Mouse (Mus musculus): ENCODE measurements around the gene Fgf10.

Fgf10 gene

DNA sequence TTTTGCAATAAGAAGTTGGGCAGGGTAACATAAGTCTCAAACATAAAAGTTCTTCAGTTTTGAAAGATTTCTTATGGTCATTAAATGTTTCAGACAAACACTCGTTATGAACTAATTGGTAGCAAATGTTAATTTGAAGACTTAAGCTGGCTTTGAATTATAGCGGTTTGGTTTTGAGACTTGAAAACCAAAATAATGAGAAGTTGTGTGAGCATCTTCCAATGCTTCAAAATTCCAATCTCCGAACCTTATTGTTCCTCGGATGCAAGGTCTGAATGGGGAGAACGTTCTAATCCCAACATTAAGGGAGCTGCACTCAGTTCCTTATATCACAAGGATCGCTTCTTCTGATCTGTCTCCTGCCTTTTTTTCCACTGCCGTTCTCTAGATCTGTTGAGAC, at the start of gene Fgf10:
Gene Fgf10, plus strand, starts transcription at position 301 of the 400 bp plus-strand sequence.
- DNase-seq, result no peak

DNA sequence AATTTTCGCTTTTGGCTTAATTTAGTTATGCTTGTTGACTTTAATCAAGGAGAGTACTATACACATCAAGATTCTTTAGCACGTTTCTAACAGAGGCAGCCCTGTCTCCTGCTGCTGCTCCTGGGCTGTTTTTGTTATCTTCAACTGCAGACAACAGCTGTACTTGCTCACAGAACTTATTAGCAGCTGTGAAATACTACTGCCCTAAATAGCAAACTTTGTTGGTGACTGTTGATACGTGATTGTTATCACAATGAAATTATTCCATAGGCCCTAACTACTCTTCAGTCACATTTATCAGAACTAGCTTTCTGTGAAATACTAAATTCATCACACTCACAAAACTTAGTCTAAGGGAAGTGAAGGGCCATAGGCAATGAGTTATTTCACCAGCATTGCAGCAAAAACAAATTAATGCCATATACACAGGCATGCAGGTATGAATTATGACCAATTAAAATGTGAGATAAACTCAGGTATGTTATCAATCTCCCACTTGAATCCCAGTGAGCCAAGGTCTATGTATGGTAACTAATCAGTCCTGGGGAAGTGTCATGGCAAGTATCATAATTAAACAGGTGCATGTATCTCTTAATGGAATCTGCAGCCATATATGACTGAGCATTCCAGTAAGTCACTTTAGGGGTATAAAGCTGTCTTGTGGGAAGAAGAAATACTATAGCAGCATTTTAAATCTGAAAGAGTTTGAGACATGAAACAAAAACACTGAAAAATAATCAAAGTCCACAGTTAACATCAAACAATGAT, 39.7 kb upstream of the Fgf10 start:
- DNase-seq, result no peak

DNA sequence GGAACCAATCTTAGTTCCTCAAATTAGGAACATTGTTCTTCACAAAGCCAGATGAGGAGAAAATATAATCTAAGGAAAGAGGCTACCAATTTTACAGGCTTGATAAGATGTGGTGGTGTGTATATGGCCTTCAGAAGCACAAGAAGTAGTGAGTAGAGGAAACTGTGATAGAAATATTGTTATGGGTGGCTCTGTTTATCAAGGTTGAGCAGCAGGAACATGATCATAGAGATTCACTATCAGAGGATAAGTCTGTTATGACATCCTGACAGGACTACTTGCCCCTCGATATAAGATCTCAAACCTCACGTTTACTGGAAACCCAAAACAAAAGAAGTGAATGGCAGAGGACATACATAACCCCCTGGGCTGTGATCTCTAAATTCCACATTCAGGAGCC, 38.1 kb upstream of the Fgf10 start:
- no peak for DNase-seq

DNA sequence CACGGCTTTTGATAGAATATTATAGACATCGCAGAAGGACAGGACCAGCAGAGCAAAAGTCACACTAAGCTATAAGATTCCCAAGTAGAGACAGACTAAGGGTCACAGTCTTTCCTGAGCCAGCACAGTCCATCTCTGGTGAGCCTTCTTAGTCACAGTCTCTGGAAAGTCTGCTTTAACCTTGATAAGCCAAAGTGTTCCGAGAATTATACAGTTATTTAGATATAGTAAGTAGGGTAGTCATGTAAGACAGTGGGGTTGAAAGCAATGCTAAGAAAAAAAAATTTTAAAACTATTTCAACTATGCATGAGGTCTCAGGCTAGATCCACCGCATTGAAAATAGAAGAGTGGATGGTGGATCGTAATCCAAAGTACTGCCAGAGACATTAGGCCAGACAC, 33.5 kb upstream of the Fgf10 start:
- no peak for DNase-seq

DNA sequence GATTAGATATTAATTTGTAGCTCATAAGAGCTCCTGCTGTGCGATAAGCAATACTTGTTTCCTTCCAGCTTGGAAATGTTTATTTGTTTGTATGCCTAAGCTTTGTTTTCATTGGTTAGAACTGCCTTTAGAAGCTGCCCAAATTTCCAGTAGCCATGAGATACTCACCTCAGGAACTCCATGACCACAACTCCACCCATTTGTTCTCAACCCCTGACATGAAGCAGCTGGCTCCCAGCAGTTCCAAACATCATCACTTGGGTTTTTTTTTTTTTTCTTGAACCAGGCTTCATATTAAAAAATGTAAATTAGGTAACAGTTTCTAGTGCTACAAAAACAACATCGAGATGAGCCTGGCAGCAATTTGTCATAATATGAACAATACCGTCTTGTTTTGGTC, 27.0 kb upstream of the Fgf10 start:
- DNase-seq, result no peak

DNA sequence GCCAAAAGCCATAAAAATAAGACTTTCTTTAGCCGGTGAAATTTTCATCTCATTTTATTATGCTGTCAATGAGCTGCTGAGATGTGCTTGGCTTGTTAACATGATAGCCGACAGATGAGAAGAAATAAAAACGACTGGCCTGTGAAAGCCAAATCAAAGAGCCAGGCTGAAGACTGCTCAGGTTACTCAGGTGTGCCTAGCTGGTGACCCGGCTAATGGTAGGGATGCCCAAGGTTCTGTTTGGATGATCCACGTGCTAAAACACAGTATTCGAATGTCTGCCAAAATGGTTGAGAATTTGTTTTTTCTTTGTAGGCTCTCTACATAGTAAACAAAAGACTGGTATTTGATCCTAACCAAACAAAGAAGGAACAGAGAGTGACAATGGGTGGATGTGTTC, 26.5 kb upstream of the Fgf10 start:
- DNase-seq, result no peak

DNA sequence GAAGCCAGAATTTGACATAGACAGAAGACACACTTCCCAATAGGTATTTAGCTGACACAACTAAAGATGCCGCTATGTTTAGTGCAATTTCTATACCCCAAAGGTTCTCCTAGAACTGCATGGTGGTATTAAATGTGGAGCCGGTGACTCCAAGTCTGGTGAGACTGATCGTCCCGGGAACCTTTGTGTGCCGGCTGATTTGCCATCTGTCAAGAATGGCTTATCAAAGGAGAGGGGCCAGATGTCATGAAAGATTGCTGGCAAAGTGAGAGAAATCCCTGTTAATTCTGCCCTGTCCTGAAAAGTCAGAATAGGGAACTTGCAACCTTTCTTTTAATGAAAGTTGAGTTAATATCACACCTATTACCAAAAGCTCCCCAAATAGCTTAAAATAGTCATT, 12.6 kb upstream of the Fgf10 start:
- DNase-seq, result no peak

DNA sequence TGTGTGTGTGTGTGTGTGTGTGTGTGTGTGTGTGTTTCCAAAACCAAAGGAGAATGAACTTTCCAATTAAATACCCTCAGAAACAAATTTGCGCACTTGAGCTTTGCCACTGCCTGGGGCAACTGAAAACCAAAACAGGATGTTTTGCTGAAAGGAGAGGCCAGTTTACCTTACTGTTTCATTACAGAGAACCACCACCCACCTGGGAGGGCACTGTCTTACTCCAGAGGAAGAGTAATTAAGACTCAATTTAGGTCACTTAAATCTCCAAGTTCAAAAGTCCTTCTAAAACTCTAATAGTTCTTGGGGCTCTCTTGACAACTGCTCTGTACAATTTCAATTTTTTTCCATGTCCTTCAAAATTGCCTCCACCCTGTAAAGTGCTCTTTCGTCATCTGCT, 11.6 kb upstream of the Fgf10 start:
- no peak for DNase-seq

DNA sequence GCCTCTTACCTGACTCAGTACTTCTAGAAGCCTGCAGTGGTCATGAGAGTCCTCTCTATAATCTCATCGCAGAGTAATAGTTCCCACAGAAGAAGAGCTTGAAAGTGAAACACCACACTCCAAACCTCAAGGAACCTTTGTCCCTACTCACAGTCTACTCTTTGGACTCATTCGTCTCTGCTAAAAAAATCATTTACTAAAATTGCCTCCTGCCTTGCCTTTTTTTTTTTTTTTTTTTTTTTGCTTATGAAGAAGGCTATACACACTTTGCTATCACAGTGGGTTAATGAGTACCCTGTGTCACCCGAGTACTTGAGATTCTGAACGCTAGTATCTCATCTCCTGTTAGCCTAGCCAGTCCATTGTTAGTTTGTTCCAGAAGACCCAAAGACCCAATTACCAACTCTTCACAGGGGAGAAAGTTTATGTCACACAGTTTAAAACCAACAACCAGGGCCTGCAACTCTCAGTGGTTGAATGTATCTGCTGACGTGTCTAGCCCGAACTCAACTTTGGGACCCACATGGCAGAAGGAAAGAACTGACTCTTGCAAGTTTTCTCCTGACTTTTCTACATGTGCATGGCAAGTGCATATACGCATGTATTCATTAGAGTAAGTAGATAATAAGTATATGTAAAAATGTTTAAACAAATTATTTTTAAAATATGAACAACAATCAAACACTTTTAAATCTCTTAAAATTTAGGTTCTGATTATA, 10.8 kb upstream of the Fgf10 start:
- DNase-seq, result peak; percentile 30

DNA sequence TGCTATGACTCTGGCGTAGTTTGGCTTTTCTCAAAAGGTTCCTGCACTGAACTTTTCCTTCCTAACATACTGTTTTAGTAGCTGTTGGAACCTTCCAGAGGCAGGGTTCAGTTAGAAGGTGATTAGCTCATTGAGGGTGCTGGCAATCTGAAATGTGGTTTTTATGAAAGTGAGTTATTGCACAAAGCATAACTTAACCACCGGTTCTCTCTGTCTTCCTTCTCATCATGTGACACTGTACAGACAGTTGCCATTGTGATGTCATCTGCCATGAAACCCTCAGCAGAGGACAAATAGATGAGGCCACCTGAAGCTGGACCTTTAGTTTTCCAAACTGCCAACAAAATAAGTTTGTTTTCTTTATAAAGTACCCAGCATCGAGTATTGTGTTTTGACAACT, 7.9 kb upstream of the Fgf10 start:
- no peak for DNase-seq

DNA sequence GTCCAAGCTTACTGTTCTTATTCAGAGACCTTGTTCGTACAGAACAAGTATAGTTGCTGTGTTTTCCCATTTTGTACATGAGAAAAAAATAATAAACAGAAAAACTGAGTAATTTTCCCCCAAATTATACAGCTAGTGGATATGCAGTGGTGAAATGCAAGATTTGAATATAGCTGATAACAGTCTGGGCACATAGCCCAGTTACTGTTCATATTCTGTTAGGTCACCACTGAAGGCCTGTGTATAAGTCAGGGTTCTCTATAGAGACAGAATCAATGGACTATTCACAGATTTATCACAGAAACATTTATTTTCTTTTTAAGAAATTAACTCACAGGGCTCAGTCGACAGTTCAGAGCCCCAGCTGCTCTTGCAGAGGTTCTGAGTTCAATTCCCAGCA, 4.7 kb upstream of the Fgf10 start:
- DNase-seq, result no peak

DNA sequence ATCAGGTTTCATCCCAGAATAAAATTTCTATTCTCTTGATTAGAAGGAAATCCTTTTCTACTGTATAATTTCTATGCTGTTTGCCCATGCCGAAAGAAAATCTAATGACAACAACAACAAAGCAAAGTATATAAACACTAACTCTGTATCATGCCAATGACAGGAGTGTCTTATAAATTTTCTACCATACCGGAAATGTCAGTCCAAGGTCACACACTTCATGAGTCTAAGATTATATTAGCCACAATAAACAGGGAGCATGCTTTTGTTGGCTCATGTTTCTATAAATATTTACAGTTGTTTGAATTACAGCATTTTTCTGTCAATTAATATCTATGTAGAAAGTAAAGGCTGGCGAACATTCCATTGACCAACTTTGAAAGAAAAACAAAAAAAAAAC, 9.6 kb downstream of the Fgf10 start:
- DNase-seq, result no peak

DNA sequence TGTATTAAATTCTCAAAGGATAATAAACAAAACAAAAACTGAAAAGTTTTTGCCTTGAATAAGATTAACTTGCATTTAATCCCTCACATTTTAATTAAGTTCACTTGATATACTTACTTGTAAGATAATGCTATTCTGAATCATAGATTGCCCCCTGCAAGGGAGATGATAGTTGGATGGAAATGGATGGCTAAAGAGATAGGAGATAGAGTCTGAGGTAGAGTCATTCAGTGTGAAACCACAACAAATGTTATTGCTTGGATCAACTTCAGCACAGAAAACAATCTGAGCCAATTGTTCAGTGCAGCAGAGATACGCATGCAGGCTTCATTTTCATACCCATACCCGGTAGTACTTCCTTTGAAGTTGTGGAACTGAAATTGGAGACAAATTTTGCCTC, 23.5 kb downstream of the Fgf10 start:
- no peak for DNase-seq

DNA sequence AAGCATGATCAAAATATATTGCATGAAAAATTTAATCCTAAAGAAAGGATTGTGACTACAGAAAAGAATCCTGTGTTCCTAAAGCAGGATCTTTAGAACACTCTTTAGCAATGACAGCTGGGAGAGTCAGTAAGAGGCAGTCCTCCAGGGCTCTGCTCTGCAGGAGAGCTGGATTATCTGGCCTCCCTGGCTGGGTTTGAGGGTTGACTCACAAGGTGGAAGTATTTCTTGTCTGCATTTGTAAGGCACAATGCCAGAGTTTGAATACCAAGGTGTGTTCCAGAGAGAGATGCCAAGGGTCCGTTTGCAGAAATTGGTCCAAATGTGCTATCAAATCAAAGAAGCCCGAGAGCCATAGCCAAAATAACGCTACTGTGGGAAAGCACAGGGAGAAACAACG, 25.5 kb downstream of the Fgf10 start:
- no peak for DNase-seq

DNA sequence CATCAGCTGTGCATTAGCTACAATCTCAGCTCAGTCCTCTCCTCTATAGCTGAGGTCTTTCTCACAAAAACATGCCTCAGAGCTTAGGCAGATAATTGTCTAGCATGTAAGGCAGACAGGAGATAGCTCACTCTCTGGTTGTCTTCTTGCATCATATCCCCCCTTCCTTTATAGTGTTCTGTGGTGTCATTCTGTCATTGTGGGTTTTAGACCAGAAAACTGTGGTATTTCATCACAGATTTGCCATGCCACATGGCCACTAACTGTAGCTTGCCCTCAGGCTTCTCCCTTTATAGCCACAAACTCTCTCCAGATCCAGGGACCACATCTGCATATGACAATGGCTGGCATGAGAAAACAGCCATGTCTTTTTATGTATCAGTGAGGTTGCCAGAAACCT, 34.1 kb downstream of the Fgf10 start:
- no peak for DNase-seq

DNA sequence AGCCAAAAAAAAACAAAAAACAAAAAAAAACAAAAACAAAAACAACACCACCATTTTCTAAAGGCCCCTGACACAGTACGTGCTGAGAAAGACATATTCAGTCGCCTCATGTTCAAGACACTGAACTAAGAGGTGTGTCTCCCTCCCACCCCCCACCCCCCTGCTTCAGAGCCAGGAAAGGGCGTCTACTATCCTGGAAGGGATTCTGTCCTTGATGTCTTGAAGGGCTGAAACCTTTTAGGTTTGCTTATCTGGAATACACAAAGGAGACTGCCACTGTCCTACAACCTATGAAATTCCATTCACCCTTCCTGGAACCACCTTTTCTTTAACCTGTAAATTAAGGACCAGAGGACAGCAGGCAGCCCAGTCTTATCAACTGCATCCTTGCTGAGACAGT, 36.1 kb downstream of the Fgf10 start:
- no peak for DNase-seq

DNA sequence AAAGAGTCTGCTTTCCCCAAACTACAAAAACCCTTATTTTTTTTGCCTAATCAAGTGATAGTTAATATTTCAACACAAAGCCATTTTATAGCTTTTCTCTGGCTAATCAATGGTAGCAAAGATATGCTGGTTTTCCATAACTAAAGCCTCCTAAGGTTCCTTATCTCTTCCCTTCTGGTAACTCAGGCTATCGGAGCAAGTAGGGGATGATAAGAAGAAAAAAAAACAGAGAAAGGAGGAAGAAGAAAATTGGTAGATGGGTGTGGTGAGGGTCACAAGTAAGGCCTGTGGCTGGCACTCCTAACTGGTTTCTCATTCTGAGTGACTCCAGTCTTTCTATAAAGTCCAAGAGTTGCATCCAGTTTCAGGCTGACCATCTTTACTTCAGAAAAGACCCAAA, 40.3 kb downstream of the Fgf10 start:
- no peak for DNase-seq

DNA sequence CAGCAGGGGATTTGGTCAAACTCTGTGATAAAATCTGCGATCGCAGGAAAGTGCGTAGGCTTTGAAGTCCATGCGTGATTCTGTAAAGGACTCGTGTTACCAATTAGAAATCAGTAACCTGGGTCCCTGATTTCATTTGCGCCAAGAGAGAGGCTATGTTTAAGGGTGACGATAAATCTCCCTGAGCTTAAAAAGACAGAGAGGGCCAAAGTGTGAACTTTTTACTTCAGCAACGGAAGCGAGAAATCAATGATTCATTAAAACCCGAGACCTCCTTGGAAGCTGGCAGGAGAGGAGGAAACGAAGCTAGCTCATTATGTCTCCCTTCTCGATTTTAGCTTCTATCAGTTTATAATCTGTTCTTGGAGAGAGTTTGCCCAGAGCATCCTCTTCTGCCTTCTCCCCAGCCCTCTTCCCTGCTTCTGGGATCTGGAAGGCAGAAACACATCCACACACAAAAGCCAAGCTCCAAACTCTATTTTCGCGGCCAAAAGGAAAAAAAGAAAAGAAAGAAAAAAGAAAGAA, 44.1 kb downstream of the Fgf10 start:
- no peak for DNase-seq

DNA sequence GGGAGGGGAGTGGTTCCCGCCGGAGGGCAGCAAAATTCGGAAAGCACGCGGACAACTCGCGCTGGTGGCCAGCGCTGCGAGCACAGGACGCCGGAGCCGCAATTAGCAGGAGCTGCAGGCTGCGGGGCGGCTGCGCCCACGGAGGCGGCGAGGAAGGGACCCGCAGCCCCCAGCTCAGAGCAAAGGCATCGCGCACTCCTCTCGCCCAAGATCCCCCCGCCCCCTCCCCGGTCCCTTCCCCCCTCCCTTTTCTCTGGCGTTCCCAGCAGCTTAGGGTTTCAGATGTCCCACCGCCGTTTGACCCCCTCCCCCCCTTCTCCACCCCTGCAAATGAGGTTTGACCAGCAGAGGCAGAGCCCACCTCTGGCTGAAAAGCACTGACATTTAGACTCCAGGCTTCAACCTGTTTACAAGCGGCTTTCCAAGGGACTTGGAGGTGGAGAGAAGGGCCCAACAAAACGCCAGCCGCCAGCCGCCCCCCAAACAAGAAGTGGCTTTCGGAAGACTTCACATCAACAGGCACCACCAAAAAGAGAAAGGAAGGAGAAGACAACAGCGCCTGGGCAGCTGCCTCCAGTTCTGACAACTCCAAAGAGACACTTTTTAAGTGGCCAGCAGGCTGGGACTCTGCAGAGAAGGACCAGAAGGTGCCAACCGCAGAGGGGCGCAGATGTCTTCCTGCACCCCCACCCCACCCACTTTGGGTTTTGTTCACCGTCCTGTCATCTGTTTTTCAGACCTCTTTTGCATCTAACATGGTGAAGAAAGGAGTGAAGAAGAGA, 44.9 kb downstream of the Fgf10 start:
- peak; percentile 48 for DNase-seq

DNA sequence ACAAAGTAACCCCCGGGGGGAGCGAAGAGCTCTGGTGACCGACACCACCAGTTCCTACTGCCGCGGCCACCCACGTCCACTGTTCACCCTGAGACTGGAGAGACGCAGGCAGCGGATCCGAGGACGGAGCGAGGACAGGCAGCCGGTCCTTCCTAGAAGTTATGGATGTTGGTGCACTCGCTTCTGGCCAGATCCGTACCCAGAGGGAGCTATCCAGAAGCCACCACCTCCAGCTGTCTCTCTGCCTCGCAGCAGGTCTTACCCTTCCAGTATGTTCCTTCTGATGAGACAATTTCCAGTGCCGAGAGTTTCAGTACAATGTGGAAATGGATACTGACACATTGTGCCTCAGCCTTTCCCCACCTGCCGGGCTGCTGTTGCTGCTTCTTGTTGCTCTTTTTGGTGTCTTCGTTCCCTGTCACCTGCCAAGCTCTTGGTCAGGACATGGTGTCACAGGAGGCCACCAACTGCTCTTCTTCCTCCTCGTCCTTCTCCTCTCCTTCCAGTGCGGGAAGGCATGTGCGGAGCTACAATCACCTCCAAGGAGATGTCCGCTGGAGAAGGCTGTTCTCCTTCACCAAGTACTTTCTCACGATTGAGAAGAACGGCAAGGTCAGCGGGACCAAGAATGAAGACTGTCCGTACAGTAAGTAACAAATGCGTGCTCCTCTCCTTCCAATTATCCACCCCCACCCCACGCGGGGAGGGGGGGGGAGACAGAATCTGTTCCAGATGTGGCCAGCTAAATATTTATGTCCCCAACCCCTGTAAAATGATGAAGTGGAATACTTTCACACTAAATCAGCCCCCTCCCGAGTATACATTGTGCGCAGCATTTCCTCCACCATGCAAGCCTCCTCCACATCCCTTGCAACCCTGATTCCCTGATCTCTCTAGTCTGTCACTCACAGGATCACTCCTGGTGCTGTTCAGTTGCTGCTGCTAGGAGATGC, 45.8 kb downstream of the Fgf10 start:
- peak; percentile 43 for DNase-seq

DNA sequence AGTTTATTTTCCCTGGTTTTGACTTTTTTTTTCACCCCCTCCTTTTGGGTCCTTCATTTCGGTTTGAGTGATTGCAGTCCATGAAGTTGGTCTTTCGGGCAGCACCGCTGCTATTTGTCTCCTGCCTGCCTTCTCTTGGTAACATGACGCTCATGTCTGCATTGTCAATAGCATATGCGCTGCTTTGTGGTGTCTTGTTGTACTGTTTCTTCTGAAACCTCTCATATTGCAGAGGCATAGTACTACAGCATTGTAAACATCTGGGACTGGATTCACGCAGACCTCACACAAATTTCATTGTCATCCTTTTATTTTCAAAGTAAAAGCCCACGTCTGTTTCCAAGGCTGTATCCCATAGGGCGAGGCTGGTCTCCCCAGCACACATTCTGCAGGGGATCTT, 46.7 kb downstream of the Fgf10 start:
- DNase-seq, result no peak

DNA sequence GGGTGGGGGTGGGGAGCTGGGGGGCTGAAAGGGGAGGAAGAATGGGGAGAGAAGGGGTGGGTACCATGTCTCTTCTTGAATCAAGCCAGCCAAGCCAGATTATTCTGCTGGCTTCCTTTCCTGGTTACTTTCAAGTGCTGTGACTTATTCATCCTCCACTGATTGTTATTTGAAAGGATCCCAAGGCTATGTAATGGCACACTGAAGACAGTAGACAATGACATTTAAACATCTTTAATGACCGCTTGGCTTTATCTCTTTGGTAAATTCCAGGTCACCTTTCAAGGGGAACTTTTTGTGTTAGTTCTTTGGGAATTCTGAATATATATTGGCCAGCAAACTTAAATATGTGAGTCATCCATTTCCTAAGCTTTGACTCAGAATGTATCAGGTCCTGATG, 47.1 kb downstream of the Fgf10 start:
- DNase-seq, result no peak

DNA sequence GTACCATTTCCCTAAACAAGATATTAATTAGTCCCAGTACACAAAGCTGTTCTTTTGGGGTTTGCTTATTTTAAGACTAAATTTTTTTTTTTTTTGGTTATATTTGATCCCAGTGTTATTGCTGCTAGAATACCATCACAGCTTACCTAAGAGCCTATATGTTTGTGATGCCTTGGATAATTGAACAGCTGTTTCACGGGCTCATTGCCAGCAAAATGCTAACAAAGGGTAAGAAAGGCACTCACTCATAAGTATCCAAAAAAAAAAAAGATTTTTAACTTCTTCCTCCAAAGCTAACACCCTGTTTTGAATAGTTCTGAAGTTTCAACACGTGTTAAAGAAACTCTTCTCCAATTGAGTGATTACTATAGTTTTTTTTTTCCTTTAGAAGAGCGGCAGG, 48.8 kb downstream of the Fgf10 start:
- DNase-seq, result no peak
